Mouse (Mus musculus): ENCODE measurements around the gene Phc2.

The Phc2 gene

DNA sequence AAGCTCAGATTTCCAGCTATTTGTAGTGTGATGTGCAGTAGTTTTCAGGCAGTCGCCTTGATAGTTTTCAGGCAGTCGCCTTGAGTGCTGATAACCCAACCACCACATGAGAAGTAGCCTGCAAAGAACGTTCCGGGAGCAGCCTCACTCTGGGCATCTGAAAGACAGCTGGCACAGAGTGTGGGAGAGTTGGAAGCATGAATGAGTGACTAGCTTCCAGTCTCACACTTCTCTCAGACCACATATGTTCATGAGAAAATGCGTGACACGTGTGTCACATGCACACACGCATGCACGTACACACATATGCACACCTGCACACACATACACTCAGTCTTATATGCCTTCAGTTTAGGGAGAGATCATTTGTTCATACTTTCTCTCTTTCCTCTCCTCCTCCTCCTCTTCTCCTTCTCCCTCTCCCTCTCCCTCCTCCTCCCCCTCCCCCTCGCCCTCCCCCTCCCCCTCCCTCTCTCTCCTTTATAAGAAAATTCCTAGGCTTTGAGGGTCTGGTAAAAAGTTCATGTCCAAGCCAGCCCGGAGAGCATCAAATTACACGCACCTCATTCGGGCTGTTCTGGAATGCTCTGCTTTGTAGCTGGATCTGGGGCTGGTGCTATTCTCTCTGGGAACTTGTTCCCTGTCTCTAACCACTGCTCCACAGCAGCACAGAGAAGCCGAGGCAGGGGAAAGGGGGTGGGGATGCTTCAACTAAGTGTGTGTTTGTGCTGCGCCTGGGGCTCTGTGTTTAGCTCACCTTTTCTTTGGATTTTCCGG, 37.8 kb downstream of the Phc2 start:
- peak in 1 of 2 experiments; percentile 26 for DNase-seq (ENCODE audit: low spot score in 2 of 2)

DNA sequence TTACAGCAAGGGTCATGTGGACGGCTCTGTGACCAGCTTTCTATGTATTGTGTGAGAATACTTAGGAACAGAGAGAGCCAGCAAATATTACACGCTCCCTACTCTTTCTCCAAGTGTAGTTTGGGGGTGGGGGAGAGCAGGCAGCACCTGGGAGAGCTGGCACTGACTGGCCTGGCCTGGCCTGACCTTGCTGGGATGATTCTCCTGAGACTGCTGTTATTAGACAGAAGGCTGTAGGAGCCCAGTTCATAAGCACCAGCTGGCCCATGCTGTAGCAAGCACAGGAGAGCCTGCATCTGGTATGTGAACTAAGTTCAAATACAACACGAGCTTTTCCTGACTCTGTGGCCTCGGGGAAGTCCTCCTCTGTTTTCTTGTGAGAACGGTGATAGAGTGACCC, 38.7 kb downstream of the Phc2 start:
- no peak for DNase-seq (ENCODE audit: low spot score in 2 of 2)

DNA sequence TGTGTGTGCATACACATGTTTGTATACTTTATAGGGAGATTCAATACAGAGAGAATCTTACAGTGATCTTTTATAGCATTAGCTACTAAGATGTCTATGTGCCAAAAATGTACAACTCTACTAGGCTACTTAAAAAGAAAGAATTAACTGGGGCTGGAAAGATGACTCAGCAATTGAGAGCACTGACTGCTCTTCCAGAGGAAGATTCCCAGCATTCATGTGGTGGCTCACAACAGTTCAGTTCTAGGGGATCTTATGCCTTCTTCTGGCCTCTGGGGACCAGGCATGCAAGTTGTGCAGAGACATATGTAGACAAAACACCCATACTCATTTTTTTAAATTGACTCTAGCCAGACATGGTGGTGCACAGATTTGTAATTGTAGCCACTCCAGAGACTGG, 39.8 kb downstream of the Phc2 start:
- no peak for DNase-seq (ENCODE audit: low spot score in 2 of 2)

DNA sequence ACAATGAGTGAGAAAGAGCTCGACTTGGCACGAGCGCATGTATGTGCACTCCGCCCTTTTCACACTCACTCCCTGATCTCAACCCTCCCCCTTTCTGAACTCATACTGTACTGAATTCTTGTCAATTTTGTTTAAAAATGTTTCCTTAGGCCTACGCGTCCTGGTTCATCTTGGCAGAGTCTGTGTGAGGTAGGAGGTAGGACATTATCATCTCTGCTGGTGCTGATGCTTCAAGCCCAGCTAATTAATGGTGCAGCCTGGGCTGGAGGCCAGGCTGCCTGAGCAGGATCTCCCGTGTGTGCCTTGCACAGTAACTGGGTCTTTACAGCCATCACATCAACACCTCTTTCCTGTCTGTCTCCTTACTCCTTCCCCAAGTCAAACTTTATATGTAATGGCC, 40.6 kb downstream of the Phc2 start:
- DNase-seq (ENCODE audit: low spot score in 2 of 2), result no peak

DNA sequence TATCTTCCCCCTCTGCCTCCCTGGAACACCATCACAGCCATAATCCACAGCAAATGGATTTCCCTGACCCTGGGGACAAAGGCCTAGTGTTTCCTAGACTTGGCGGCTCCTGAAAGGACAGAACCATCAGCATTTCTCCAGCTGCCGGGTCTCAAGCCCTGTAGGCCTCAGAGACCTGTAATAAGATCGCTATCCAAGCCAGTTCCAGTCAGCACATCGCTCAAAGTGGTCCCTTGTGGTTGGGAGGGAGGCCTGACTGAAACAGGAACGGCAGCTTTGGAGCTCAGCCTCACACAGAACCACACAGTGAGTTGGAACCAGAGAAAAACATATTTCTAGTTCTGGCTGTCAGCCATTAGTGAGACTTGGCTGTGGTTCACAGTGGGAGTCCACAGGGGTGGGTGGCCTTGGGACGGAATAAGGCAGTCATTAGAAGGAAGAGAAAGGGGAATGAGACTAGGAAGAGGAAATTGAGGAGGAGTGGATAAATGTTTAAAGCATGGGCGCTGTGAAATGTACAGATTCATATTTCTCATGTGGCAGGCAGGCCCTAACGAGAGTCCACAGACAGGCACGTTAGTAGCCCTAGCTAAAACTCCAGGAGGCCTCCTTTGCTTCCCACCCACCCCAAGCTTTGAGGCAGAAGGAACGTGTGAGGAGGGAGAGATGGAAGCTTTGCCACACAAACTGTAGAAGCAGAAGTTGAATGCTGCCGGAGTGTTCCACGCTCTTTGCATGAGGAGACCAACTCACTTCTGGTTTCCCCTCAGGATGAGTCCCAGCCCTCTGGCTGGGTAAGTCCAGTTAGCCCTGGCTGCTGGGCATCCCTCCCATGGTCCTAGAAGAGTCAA, 43.7 kb downstream of the Phc2 start:
- DNase-seq (ENCODE audit: low spot score in 2 of 2), result peak in 1 of 2 experiments; percentile 67

DNA sequence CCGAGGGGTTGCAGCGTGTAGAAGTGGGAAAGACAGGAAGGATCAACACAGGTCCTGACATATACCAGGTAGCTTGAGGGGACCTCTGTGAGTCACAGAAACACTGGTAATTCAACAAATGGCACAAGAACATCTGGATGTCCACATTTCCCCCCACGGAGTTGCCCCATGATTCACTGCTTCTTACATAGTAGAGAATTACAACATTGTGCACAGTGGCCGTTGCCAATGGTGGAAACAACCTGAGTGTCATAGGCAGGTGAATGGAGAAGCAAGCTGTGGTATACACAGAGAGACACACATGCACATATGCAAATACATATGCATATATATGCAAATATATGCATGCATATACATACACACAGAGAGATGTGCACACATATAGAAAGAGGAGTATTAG, 45.4 kb downstream of the Phc2 start:
- DNase-seq (ENCODE audit: low spot score in 2 of 2), result no peak

DNA sequence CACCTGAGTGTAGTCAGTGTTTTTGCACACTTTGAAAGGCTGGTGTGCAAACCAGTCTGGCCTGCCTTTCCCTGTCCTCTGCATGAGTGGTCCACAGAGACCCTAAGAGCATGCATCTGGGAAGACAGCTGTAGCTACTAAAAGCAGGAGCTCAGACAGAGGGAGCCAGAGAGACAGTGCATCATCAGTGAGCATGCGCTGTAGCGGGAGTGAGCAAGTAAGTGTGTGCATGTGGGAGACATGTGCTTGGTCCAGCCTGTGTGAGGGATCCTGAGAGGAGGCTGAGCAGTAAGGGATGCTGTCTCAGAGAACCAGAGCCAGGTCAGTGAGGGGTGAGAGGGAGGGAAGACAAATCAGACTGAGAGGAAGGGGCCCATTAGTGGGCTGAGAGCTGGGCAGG, 46.0 kb downstream of the Phc2 start:
- DNase-seq (ENCODE audit: low spot score in 2 of 2), result no peak

DNA sequence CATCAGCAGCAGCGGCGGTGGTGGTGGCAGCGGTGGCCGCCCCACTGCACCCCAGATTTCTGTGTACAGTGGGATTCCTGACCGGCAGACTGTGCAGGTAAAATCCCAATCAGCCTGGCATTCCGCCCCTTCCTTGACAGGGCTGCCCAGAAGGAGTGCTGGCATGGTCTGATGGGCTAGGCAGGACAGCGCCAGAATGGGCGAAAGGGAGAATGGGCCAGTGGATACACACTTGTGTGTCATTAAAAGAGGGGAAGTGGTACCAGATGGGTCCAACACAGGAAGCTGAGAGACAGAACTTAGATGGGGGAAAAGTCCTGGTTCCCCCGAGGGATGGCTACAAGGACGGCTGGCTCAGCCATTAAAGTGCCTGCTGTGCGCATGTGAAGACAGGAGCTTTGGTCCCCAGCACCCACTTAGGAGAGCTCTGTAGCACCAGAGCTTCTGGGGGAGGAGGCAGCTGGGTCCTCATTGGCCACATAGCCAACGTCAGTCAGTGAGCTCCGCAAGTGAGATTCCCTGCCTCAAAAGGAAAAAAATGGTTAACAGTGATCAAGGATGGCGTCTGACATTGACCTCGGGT, 50.7 kb downstream of the Phc2 start:
- no peak for DNase-seq (ENCODE audit: low spot score in 2 of 2)

DNA sequence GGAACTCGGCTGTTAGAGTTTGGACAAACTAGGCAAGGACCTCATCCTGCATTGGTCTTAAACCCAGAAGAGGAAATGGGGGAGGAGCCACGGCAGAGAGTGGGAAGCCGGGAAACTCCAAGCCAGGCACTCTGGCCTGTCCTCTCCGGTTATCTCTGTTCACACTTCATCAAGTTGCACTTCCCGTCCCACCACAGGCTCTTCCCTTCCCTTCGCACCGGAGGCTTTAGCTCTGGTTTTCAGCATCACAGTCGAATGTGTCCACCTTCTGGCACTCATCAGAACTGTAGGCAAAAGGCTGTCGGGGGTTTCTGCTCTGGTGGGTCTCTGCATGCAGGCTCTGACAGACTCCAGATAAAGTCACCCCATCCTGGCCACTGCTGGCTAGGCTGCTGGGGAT, 52.1 kb downstream of the Phc2 start:
- no peak for DNase-seq (ENCODE audit: low spot score in 2 of 2)

DNA sequence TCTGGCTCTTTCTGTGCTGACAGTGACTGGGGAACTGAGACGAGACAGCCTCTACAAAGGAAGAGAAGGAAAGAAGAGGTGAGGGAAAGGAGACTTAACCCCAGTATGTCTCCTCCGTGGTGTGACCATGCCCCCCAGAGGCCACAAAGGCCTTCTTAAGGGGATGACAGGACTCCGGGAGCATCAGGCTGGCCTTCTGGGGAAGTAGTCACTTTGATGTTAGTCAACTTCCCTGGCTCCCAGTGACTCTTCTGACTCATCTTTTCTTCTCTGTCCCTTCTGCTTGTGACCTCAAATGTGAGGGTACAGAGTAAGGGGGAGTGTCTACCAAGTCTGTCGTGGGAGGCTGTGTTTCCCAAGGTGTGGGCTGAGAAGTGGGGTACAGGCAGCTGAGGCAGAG, 52.9 kb downstream of the Phc2 start:
- DNase-seq (ENCODE audit: low spot score in 2 of 2), result no peak

DNA sequence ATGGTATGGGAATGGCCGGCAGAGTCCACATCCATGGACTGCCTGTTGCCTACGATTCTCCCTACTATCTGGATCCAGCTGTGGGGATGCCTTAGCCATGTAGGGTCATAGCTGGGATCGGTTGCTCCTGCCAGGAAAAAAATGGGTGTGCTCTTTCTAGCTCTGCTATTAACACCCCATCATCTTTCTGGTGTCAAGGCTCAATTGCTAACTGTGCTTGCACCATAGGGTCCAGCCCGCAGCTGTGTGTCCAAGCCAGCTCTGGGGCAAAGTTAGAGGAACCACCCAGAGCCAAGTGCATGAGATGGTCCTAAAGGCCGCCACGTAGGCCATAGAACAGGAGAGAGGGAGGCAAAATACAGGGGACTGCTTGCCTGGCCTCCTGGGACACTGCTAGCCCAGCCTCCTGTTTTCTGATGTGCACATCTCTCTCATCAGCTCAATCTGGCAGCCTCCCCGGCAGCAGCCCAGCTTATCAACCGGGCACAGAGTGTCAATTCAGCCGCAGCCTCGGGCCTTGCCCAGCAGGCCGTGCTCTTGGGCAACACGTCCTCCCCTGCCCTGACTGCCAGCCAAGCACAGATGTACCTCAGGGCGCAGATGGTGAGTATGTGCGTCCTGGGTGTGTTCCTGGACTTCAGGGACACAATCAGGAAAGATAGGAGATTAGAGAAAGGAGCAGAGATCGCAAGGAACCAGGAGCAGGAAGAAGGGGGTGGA, 54.7 kb downstream of the Phc2 start:
- no peak for DNase-seq (ENCODE audit: low spot score in 2 of 2)

DNA sequence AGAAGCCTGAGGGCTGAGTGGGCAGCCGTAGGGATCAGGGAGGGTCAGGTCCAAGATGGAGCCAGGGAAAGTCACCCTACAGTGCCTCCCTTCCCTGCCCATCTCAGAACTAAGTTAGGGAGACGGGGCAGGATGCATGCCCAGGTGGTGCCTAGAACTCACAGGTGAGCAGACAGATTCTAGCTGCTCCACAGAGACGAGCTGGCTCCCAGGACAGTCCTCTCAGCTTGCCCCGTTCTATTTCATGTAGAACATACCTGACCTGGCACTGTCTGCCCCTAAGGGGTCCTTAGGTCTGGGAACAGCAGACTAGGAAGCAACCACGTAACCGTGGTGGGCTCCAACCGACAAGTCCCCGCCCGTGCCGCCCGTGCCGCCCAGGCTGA, 55.3 kb downstream of the Phc2 start:
- DNase-seq (ENCODE audit: low spot score in 2 of 2), result no peak

DNA sequence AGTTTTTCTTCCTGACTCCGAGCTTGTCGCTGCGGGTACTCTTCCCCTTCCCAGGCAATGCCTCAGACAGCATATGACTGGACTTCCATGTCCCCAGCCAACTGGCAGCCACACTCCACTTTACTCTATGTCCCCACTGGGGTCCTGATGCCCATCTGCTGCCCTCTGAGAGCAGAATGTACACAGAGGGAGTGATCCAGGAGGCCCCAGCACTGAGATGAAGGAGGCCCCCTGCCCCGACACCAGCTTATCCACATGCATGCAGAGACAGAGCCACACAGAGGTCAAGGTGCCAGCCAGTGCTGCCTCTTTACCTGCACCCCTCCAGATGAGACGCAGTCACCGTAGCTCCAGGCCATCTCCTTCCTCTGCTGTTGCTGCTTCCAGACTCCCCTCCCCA, 55.8 kb downstream of the Phc2 start:
- no peak for DNase-seq (ENCODE audit: low spot score in 2 of 2)

DNA sequence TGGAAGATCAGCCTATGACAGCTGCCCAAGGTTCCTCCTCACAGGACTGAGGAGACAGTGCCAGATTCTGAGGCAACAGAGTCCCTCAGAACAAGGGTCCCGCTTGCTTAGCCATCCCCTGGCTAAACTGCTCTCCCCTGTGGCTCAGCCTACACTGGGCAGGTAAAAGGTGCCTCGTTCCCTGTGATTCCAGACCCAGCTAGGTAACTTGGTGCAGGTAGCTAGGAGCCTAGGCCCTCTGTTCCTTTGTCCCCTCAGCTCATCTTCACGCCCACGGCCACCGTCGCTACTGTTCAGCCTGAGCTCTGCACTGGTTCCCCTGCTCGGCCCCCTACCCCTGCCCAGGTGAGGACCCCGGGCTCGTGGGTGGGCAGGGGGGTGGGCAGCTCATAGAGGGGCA, 56.3 kb downstream of the Phc2 start:
- no peak for DNase-seq (ENCODE audit: low spot score in 2 of 2)

DNA sequence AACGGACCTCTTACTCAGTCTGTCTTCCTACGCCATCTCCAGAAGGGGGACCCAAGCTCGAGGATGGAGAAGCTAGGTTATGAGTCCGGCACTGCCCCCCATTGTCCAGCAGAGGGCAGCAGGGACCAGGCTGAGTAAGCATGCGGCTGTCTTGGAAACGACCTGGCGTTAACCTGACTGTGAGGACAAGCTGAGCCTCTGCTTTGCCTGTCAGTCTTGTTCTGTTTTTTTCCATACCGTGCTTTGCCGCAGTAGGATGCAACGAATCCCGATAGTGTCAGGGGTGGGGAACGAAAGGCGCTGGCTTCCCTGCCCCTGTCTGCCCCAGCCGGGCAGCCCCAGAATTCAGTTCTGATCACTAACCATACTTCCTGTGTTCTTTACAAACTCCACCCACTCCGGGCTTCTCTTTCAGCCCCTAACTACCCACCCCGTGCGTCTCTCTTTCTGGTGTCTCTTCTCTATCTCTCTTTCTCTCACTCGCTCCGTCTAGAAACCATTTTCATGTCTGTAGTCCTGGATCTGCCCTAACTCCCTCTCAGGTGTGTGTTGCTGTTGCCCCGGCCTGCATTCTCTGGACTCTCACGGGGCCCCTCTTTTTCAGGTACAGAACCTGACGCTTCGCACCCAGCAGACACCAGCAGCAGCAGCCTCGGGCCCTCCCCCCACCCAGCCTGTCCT, 57.1 kb downstream of the Phc2 start:
- peak; percentile 86 to 91 for DNase-seq (ENCODE audit: low spot score in 2 of 2)

DNA sequence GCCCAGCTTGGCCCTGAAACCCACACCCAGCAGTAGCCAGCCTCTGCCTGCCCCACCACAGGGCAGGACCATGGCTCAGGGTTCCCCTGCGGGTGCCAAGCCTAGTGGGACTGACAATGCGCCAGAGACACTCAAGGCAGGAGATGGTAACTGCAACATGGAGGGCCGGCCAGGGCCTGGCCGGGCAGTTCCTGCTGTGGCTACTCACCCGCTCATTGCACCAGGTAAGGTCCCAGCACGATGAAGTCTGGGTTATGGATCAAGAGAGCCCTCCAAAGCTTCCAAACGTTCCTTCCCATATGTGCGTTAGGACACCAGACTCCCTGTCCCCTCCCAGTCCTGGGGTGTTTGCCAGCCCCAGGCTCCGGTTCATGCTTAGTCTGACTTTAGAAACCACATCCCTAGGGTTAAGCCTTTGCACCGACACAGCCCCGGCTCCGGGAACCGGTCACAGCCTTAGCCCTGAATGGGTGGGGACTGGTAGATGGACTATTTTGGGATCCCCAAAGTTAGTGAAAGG, 57.7 kb downstream of the Phc2 start:
- DNase-seq (ENCODE audit: low spot score in 2 of 2), result no peak

DNA sequence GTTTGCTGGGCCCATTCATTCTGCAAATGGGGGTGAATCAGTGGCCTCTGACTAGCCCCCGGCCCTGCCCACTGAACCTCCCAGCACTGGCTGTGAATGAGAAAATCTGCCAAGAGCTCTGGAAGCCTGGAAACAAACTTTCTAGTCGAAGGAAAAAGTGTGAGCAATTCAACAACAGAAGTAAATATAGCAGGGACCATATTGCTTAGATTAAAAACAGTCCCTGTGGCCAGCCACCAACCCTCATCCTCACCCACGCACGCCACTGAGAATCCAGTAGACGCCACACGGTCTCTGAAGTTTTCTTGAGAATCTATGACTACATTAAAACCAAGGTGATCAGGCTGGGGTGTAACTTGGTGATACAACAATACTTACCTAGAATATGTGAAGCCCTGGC, 58.4 kb downstream of the Phc2 start:
- no peak for DNase-seq (ENCODE audit: low spot score in 2 of 2)

DNA sequence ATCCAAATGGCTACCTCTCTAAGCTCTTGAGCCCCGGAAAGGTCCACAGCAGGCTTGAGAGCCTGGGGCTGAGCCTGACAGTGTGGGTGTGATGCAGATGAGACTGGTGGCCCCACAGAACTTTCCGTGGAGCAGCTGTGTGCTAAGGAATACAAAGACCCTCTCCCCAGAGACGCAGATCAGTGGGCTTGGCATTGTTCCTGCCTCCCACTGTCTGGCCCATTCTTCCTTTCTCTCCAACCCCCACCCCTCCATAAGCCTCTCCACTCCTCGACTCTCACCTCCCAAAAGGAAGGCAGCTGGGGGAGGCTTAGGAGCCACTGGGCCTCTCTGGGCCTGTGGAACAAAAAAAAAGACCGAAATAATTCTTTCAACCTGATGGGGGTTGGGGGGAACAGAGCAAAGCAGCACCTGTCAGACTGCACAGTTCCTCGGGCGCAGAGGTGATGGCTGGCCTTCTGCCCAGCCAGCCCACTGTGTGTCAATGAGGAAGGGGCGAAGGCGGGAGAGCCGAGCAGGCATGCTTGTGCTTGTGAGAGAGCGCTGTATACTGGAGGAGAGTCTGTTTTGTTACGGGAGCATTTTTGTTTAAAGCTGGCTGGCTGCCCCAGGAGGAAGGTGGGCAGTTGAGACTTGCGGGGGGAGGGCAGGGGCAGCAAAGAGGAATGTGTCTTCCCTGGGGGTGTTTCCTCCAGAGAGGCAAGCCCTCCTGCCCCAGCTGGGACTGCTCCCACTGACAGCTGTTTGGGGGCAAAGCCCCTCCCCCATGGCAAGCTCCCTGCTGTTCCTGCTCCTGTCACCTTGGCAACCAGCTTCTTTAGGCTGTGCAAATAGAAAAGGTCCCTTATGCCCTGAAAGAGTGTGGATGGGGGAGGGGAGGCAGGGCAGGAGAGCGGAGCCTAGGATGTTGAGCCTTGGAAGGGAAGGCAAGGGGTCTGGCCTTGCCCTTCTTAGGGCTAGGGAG, 61.0 kb downstream of the Phc2 start:
- peak; percentile 58 to 76 for DNase-seq (ENCODE audit: low spot score in 2 of 2)

DNA sequence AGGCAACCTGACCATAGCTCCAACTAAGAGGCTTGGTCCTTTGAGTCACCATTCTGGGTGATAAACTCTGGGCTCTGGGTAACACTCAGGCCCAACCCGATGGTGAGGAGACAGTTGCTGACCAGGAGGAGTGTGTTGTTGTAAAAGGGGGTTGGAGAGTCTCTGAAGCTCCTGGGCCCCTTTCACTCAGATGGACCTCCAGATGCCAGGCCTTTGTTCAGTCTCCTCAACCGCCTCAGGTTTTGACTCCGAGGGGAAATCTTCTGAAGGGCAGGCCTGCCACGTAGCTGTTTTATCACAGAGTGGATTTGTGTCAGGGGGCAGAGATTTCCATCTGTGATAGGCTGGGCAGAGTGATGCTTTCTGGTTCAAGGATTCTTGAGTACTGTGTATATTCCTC, 61.8 kb downstream of the Phc2 start:
- no peak for DNase-seq (ENCODE audit: low spot score in 2 of 2)

DNA sequence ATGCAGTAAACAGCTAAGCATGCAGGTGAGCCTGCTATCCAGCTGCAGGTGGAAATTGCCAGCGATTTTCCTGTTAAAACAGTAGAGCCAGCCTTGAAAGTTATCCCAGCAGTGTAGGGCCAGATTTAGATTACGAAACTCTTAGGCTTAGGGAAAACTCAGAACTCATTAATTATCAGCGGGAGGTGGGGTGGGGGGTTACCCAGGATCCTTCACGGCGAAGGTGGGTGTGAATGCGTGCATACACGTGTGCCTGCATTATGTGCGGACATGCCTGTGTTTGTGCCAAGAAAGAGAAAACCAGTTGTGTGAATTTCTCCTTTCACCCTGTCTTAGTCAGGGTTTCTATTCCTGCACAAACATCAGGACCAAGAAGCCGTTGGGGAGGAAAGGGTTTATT, 62.2 kb downstream of the Phc2 start:
- no peak for DNase-seq (ENCODE audit: low spot score in 2 of 2)

Measured in frontal cortex, postnatal 14 days (tissue).